Comparison of ENCODE assay signal across 8 mouse cellular contexts in genomic region chr7:19001066-19001806, GRCm38 (mm10). TPM values are rescaled to one million over a fixed set of nuclear protein-coding genes. Genes with fewer than 3 reads are reported as not detected.
DNase-seq lines count a peak whose midpoint lies in the region; ATAC-seq lines count a peak whose summit lies in the region.
"Had no signal": no experiment of that assay in that cellular context is flagged by ENCODE, and none has a peak within 500 bp of the region (broad histone marks: within the 10 kb centered on the region; RNA-seq: fewer than 3 reads in every experiment).

No protein-coding gene starts in this region.

- DNase-seq in ES-CJ7 (ENCODE audit: low read depth, low spot score), result peak; percentile 85
- peak; percentile 83 for DNase-seq in adrenal gland, postnatal 14 days
- peak; percentile 14 to 36 for DNase-seq in gastrocnemius, adult 8-10 months (ENCODE audit: low spot score in 2 of 2)
- peak; percentile 95 for DNase-seq in thymus, postnatal 4 days

- H3K27me3 ChIP-seq in hindbrain, embryonic 16.5 days (replicated peaks; ENCODE audit: control insufficient read depth, insufficient read depth, low read length), result no peaks in the 10 kb centered on the region
- no peaks in the 10 kb centered on the region for H3K27me3 ChIP-seq in liver, embryonic 12.5 days (replicated peaks)

- H3K27ac ChIP-seq in hindbrain, embryonic 16.5 days (ENCODE audit: low read depth, low read length), result no peak overlapping the region
- peak overlapping the region; percentile 86 for H3K27ac ChIP-seq in liver, embryonic 12.5 days

- peaks cover 24% of the 10 kb centered on the region for H3K4me1 ChIP-seq in hindbrain, embryonic 16.5 days (ENCODE audit: control insufficient read depth, insufficient read depth, low read depth, low read length)
- peaks cover 57% of the 10 kb centered on the region for H3K4me1 ChIP-seq in liver, embryonic 12.5 days

- ATAC-seq in hindbrain, embryonic 16.5 days, result no peak
- no peak for ATAC-seq in liver, embryonic 12.5 days
- peak; percentile 54 for ATAC-seq in monocyte, adult 5-6 weeks (replicated peaks; ENCODE audit: insufficient number of reproducible peaks, low FRiP score, low TSS enrichment, poor library complexity, severe bottlenecking)

- peak overlapping the region; percentile 22; the same call in 1 of the 2 replicates for H3K4me3 ChIP-seq in hindbrain, embryonic 16.5 days (ENCODE audit: low read length)
- peak overlapping the region; percentile 55 for H3K4me3 ChIP-seq in liver, embryonic 12.5 days

- WGBS in hindbrain, embryonic 16.5 days, result 34% methylated on average over 18 of the region's 18 CpGs
- WGBS in liver, embryonic 12.5 days (ENCODE audit: insufficient replicate concordance), result 17% methylated on average over 18 of the region's 18 CpGs

- H3K4me2 ChIP-seq in hindbrain, embryonic 16.5 days (ENCODE audit: low read length), result peak overlapping the region; percentile 42
- H3K4me2 ChIP-seq in liver, embryonic 12.5 days, result peak overlapping the region; percentile 99

- peaks cover 12% of the 10 kb centered on the region for H3K36me3 ChIP-seq in hindbrain, embryonic 16.5 days (ENCODE audit: control insufficient read depth, insufficient read depth, low read length)
- H3K36me3 ChIP-seq in liver, embryonic 12.5 days, result peaks cover 26% of the 10 kb centered on the region

- no peak overlapping the region; the same call in 1 of the 2 replicates for H3K9ac ChIP-seq in hindbrain, embryonic 16.5 days (ENCODE audit: low read depth, low read length)
- peak overlapping the region; percentile 64 for H3K9ac ChIP-seq in liver, embryonic 12.5 days

- H3K9me3 ChIP-seq in hindbrain, embryonic 16.5 days (ENCODE audit: control insufficient read depth, low read length), result no peaks in the 10 kb centered on the region
- no peaks in the 10 kb centered on the region for H3K9me3 ChIP-seq in liver, embryonic 12.5 days (replicated peaks)

RNA-seq across cellular contexts. Expression of gene Irf2bp1, which starts 2.6 kb away (rescaled TPM):
- total RNA-seq in adrenal gland, postnatal 14 days (2021), result 35.9 and 38.6 TPM in 2 replicates
- 10 to 100 TPM; 19.3 to 20.7 (median 19.7) TPM for total RNA-seq in gastrocnemius, adult 8-10 months (2022)
- 26.8 and 27.3 TPM in 2 replicates for polyA plus RNA-seq in hindbrain, embryonic 16.5 days (2015; fragmentation: Nextera tagmentation; extraction: Ambion mirVana)
- 20.1 and 22.3 TPM in 2 replicates for polyA plus RNA-seq in liver, embryonic 12.5 days (2016; fragmentation: Nextera tagmentation; extraction: Ambion mirVana)
- 7.1 to 10.5 TPM (median 7.8 TPM) in 3 replicates for total RNA-seq in monocyte, adult 5-6 weeks (2017)

RNA-seq across cellular contexts. Expression of gene Mypop, which starts 10.2 kb away (rescaled TPM):
- total RNA-seq in adrenal gland, postnatal 14 days (2021), result 7.1 and 8.2 TPM in 2 replicates
- total RNA-seq in gastrocnemius, adult 8-10 months (2022), result 10 to 100 TPM in 2 of 4 experiments, 1 to 10 TPM in 2; 8.0 to 10.6 (median 9.9) TPM
- 5.8 and 6.3 TPM in 2 replicates for polyA plus RNA-seq in hindbrain, embryonic 16.5 days (2015; fragmentation: Nextera tagmentation; extraction: Ambion mirVana)
- polyA plus RNA-seq in liver, embryonic 12.5 days (2016; fragmentation: Nextera tagmentation; extraction: Ambion mirVana), result 1.3 and 1.7 TPM in 2 replicates
- total RNA-seq in monocyte, adult 5-6 weeks (2017), result 0.75 to 2.1 TPM in 2 of 3 replicates, not detected in the other

RNA-seq across cellular contexts. Expression of gene Nanos2, which starts 14.0 kb away (rescaled TPM):
- not detected in 2 replicates for total RNA-seq in adrenal gland, postnatal 14 days (2021)
- not detected for total RNA-seq in gastrocnemius, adult 8-10 months (2022)
- 0.65 and 0.85 TPM in 2 replicates for polyA plus RNA-seq in hindbrain, embryonic 16.5 days (2015; fragmentation: Nextera tagmentation; extraction: Ambion mirVana)
- polyA plus RNA-seq in liver, embryonic 12.5 days (2016; fragmentation: Nextera tagmentation; extraction: Ambion mirVana), result not detected in 2 replicates
- 0.49 TPM in 1 of 3 replicates, not detected in the others for total RNA-seq in monocyte, adult 5-6 weeks (2017)

RNA-seq across cellular contexts. Expression of gene Foxa3, which starts 22.1 kb away (rescaled TPM):
- total RNA-seq in adrenal gland, postnatal 14 days (2021), result 0.34 and 6.8 TPM in 2 replicates
- total RNA-seq in gastrocnemius, adult 8-10 months (2022), result not detected
- not detected in 2 replicates for polyA plus RNA-seq in hindbrain, embryonic 16.5 days (2015; fragmentation: Nextera tagmentation; extraction: Ambion mirVana)
- polyA plus RNA-seq in liver, embryonic 12.5 days (2016; fragmentation: Nextera tagmentation; extraction: Ambion mirVana), result 25.3 and 26.6 TPM in 2 replicates
- total RNA-seq in monocyte, adult 5-6 weeks (2017), result not detected in 3 replicates
- total RNA-seq: left cerebral cortex, postnatal 14 days had no signal

RNA-seq across cellular contexts. Expression of gene Sympk, which starts 22.9 kb away (rescaled TPM):
- total RNA-seq in adrenal gland, postnatal 14 days (2021), result 83.7 and 84.3 TPM in 2 replicates
- total RNA-seq in gastrocnemius, adult 8-10 months (2022), result 10 to 100 TPM; 70.2 to 93.3 (median 83.6) TPM
- polyA plus RNA-seq in hindbrain, embryonic 16.5 days (2015; fragmentation: Nextera tagmentation; extraction: Ambion mirVana), result 24.1 and 27.5 TPM in 2 replicates
- polyA plus RNA-seq in liver, embryonic 12.5 days (2016; fragmentation: Nextera tagmentation; extraction: Ambion mirVana), result 30.3 and 33.3 TPM in 2 replicates
- total RNA-seq in monocyte, adult 5-6 weeks (2017), result 23.9 to 51.1 TPM (median 38.5 TPM) in 3 replicates

Comparison
In these comparisons a context has a peak if more than half of its experiments do, and no peak if none do; other contexts are left out.
1. DNase-seq: peak in every context shown above with its lines; median percentile 95 in thymus, postnatal 4 days; 85 in ES-CJ7; 83 in adrenal gland, postnatal 14 days; 25 in gastrocnemius, adult 8-10 months.